Mouse (Mus musculus): ENCODE measurements around the gene Nfia. TPM values are rescaled to one million over a fixed set of nuclear protein-coding genes. Genes with fewer than 3 reads are reported as not detected.

Nfia gene
- polyA plus RNA-seq, 1 experiment = 1.4 TPM

DNA sequence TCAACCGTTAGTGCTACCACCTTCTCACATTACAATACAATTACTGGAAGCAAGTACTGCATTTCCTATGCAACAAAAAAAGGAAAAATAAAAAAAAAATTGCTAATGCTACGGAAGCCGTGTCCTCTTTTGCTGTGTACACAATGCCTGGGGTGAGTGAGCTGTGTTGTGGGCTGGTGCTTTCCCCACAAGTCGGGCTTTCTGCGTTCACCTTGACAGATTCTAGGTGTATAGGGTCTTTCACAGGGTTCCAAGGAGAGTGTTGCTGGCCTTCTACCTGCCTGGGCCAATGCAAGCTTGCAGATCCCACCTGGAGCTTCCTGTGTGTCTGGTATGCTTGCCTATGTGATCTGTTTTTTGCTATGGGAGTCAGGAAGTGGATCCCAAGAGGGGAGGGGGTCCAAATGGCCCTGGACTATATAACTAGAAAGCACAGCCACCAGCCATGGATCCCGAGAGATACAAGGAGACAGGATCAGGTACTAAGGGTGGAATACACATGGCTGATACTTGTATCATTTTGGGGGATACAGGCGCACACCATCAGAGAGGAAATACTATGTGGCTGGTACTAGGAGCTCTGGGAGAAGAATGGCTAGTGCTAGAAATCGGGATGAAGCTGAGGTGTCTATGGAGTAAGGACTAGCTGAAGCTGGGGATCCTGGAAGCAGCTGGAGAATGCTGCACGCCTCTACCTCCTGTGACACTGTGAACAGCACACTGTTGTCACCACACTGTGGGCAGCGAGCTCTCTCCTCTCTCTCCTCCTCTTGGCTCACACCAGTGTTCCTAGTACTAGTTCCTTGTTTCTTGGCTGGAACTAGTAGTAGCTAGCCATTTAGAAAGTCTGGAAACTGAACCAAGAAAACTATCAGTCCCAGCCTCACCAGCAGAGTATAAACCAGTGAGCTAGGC lies 346.5 kb downstream of the Nfia start:
- Histone ChIP-seq H3K27me3 (ENCODE audit: control insufficient read depth, insufficient read depth, low read length, poor library complexity, severe bottlenecking) (no peaks in the 10 kb centered on the region), H3K9me3 (replicated peaks; ENCODE audit: control insufficient read depth, insufficient read depth, low read length, poor library complexity, severe bottlenecking) (no peaks in the 10 kb centered on the region; the same call in 1 of the 2 replicates), H3K9ac (ENCODE audit: low read depth, poor library complexity, severe bottlenecking) (no peak overlapping the region), H3K27ac (ENCODE audit: insufficient read depth, low read length) (no peak overlapping the region), H3K4me3 (ENCODE audit: low read depth, low read length) (no peak overlapping the region), H3K4me1 (ENCODE audit: control insufficient read depth, insufficient read depth, low read length) (no peaks in the 10 kb centered on the region), H3K36me3 (ENCODE audit: control insufficient read depth, insufficient read depth, low read length, poor library complexity, severe bottlenecking) (no peaks in the 10 kb centered on the region; the same call in 1 of the 2 replicates)
- no peak for TF ChIP-seq CTCF (IDR thresholded peaks at IDR 0.05; ENCODE audit: low read depth, low read length)

DNA sequence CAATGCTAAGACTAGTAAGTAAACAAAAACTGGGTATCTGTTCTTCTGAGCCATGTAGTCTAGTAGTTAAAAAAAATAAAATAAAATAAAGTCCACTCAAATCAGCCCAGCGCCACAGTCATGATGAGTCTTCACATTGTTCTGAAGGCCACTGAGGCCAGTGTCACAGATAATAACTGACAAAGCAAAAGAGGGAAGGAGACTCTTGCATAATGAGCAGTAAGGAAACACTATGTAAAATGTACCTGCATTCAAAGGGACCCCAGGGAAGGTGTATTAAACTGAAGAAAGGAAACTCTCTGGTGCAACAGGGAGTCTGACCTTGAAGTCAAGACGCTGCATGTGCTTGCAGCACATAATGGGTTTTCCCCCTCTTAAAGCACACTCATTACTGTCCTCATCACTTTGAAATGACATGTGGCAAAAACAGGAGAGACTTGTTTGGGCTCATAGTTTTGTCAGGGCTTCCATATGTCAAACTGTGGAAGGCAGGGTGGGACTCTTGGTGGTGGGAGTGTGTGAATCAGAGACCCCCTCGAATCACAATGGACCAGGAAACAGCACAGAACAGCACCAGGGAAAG lies 347.5 kb downstream of the Nfia start:
- no peaks in the 10 kb centered on the region; the same call in 1 of the 2 replicates for H3K9me3 ChIP-seq (replicated peaks; ENCODE audit: control insufficient read depth, insufficient read depth, low read length, poor library complexity, severe bottlenecking)
- H3K27me3 ChIP-seq (ENCODE audit: control insufficient read depth, insufficient read depth, low read length, poor library complexity, severe bottlenecking) = no peaks in the 10 kb centered on the region
- no peak overlapping the region for H3K4me3 ChIP-seq (ENCODE audit: low read depth, low read length)
- H3K9ac ChIP-seq (ENCODE audit: low read depth, poor library complexity, severe bottlenecking) = no peak overlapping the region
- no peaks in the 10 kb centered on the region for H3K4me1 ChIP-seq (ENCODE audit: control insufficient read depth, insufficient read depth, low read length)
- H3K27ac ChIP-seq (ENCODE audit: insufficient read depth, low read length) = no peak overlapping the region
- no peaks in the 10 kb centered on the region; the same call in 1 of the 2 replicates for H3K36me3 ChIP-seq (ENCODE audit: control insufficient read depth, insufficient read depth, low read length, poor library complexity, severe bottlenecking)
- TF ChIP-seq POLR2A (IDR thresholded peaks at IDR 0.05; ENCODE audit: insufficient read depth, low read length) = no peak
- TF ChIP-seq EP300 (IDR thresholded peaks at IDR 0.05; ENCODE audit: insufficient read depth, low read depth, low read length) = no peak
- TF ChIP-seq CTCF (IDR thresholded peaks at IDR 0.05; ENCODE audit: low read depth, low read length) = no peak

DNA sequence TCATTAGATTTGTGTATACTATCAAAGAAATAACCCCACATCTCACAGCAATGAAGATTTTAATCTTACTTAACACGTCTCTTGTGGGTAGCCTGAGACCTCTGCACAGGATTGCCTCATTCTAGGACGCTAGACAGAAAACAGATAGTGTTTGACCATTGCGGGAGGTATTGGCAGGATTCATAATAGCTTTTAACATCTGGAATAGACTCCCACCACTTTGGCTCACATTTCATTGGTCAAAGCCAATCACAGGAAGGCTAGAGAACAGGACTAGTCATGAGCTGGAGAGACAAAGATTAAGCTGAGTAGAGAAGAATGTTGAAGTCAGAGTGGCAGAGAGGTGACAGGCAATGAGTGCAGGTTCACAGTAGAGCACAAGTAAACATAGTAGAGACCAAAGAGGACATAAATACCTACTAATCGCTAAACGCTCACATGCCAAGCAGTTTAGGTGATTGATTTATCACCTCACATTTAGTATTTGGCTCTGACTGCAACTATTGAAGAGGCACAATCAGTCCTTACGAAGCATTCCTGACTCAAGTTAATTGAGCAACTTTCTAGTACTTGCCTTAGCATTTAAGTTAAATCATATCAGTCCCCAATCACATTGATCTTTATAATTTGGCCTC lies 348.3 kb downstream of the Nfia start:
- Histone ChIP-seq H3K9ac (ENCODE audit: low read depth, poor library complexity, severe bottlenecking) (no peak overlapping the region), H3K27me3 (ENCODE audit: control insufficient read depth, insufficient read depth, low read length, poor library complexity, severe bottlenecking) (no peaks in the 10 kb centered on the region), H3K4me1 (ENCODE audit: control insufficient read depth, insufficient read depth, low read length) (no peaks in the 10 kb centered on the region), H3K4me3 (ENCODE audit: low read depth, low read length) (no peak overlapping the region), H3K9me3 (replicated peaks; ENCODE audit: control insufficient read depth, insufficient read depth, low read length, poor library complexity, severe bottlenecking) (no peaks in the 10 kb centered on the region; the same call in 1 of the 2 replicates), H3K27ac (ENCODE audit: insufficient read depth, low read length) (no peak overlapping the region), H3K36me3 (ENCODE audit: control insufficient read depth, insufficient read depth, low read length, poor library complexity, severe bottlenecking) (no peaks in the 10 kb centered on the region; the same call in 1 of the 2 replicates)
- TF ChIP-seq POLR2A (IDR thresholded peaks at IDR 0.05; ENCODE audit: insufficient read depth, low read length) = no peak

DNA sequence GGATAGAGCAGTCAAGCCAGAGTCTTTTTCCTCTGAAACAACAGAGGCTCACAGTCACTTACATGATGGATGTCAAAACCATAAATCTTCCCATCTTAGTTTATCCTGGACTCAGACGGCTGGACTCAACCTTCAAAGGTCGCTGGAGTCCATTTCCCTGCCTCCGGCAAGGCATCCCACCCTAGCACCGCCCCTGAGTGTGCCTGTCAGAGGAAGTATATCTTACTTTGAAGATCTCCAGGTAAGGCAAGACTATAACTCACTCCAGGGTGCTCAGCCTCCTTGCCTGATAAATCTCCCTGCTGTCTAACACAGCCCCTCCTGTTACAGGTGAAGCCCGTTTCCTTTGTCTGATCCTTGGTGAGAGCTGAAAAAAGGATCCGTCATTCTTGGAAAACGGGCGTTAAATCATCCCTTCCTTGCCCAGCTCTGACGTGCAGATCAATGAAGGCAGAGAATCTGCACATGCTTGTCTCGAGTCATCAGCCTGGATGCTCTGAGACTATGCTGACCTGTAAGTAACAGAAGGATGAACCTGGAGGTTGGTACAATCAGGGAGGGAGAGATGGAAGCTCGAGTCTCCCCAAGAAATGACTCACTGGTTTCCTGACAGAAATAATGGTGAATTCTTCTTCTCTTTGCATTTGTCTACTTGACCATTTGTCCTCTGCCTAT lies 353.6 kb downstream of the Nfia start:
- no peak overlapping the region for H3K9ac ChIP-seq (ENCODE audit: low read depth, poor library complexity, severe bottlenecking)
- no peak overlapping the region for H3K27ac ChIP-seq (ENCODE audit: insufficient read depth, low read length)
- H3K27me3 ChIP-seq (ENCODE audit: control insufficient read depth, insufficient read depth, low read length, poor library complexity, severe bottlenecking) = no peaks in the 10 kb centered on the region
- no peak overlapping the region for H3K4me3 ChIP-seq (ENCODE audit: low read depth, low read length)
- no peaks in the 10 kb centered on the region; the same call in 1 of the 2 replicates for H3K36me3 ChIP-seq (ENCODE audit: control insufficient read depth, insufficient read depth, low read length, poor library complexity, severe bottlenecking)
- no peaks in the 10 kb centered on the region; the same call in 1 of the 2 replicates for H3K9me3 ChIP-seq (replicated peaks; ENCODE audit: control insufficient read depth, insufficient read depth, low read length, poor library complexity, severe bottlenecking)
- H3K4me1 ChIP-seq (ENCODE audit: control insufficient read depth, insufficient read depth, low read length) = no peaks in the 10 kb centered on the region
- TF ChIP-seq POLR2A (IDR thresholded peaks at IDR 0.05; ENCODE audit: insufficient read depth, low read length) (no peak), EP300 (IDR thresholded peaks at IDR 0.05; ENCODE audit: insufficient read depth, low read depth, low read length) (no peak), CTCF (IDR thresholded peaks at IDR 0.05; ENCODE audit: low read depth, low read length) (no peak)

DNA sequence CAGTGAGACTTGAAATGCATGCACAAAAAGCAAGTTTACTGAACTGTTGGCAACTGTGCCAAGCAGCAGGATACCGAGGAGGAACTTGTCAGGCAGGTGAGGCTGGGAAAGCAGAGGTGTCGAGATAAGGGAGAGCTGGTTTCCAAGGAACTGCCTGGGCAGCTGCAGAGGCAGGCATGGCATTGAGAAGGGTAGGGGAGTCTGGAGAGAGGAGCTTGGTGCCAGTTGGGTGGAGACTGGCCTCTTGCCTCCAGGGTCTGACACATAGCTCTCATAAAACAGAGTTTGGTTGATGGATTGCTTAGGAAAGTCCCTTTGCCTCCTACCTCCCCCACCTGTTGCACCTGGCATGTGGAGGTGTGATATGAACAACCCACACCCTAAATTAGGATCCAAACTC lies 358.3 kb downstream of the Nfia start:
- Histone ChIP-seq H3K9ac (ENCODE audit: low read depth, poor library complexity, severe bottlenecking) (no peak overlapping the region), H3K27me3 (ENCODE audit: control insufficient read depth, insufficient read depth, low read length, poor library complexity, severe bottlenecking) (no peaks in the 10 kb centered on the region), H3K4me3 (ENCODE audit: low read depth, low read length) (no peak overlapping the region), H3K9me3 (replicated peaks; ENCODE audit: control insufficient read depth, insufficient read depth, low read length, poor library complexity, severe bottlenecking) (no peaks in the 10 kb centered on the region; the same call in 1 of the 2 replicates), H3K36me3 (ENCODE audit: control insufficient read depth, insufficient read depth, low read length, poor library complexity, severe bottlenecking) (no peaks in the 10 kb centered on the region), H3K4me1 (ENCODE audit: control insufficient read depth, insufficient read depth, low read length) (no peaks in the 10 kb centered on the region), H3K27ac (ENCODE audit: insufficient read depth, low read length) (no peak overlapping the region)
- no peak for TF ChIP-seq EP300 (IDR thresholded peaks at IDR 0.05; ENCODE audit: insufficient read depth, low read depth, low read length)
- no peak for TF ChIP-seq CTCF (IDR thresholded peaks at IDR 0.05; ENCODE audit: low read depth, low read length)
- TF ChIP-seq POLR2A (IDR thresholded peaks at IDR 0.05; ENCODE audit: insufficient read depth, low read length) = no peak
